Mouse (Mus musculus) brain, embryonic 14.5 days (tissue): ENCODE data around the gene Cdsn. TPM values are rescaled to one million over a fixed set of nuclear protein-coding genes. Genes with fewer than 3 reads are reported as not detected.

Source experiments
- DNase-seq: peaks from one replicate; pipeline ENCODE4 v3.0.0-alpha.2; 2011; ENCODE audit warnings: low read depth
- CTCF ChIP-seq: fragments of 200-500 bp; IDR thresholded peaks from 2 replicates; pipeline ENCODE4 v1.5.1; 2012; ENCODE audit warnings: inconsistent platforms, mild to moderate bottlenecking, moderate library complexity, borderline replicate concordance; ENCODE audit not compliant: insufficient read depth, insufficient read length; ENCODE audit errors: extremely low read depth
- POLR2A ChIP-seq: fragments of 200-500 bp; IDR thresholded peaks from 2 replicates; pipeline ENCODE4 v1.6.1; 2012; ENCODE audit warnings: mild to moderate bottlenecking, inconsistent platforms, borderline replicate concordance; ENCODE audit not compliant: poor library complexity, insufficient read depth, insufficient read length, severe bottlenecking; ENCODE audit errors: extremely low read depth
- polyA plus RNA-seq: library from polyadenylated mRNA; depleted of rRNA; stranded (reverse); fragments of >200 nt; gene quantifications from 2 replicates; pipeline ENCODE4 v1.2.3, GENCODE M21; 2012

Cdsn gene
- polyA plus RNA-seq, 1 experiment, result 0.18 TPM

GRCm38 (mm10) chr17:35543412-35543861, 8.5 kb upstream of the Cdsn start:
- TF ChIP-seq POLR2A, result no peak
- no peak for TF ChIP-seq CTCF
- peak; percentile 51 for DNase-seq

- DNase-seq, result no peak
- TF ChIP-seq POLR2A, result no peak
- TF ChIP-seq CTCF, result no peak
Measured at GRCm38 (mm10) chr17:35544001-35544400, 7.9 kb upstream of the Cdsn start.

DNA sequence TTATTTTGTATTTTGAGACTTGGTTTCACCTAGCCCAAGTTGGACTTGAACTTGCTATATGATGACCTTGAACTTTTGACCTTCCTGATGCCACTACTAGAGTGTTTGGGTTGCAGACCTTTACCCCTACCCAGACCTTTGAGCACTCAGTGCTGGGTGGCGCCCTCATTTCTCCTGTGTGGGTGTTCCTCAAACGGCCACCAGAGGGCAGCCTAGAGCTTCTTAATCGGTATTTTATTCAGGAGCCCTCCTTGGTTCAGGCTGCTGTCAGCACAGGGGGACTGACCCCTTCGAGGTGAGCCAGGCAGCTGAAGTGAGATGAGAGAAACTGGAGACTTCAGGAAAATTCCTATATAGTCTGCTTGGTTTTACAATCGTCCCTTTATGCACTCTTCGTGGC, 7.2 kb upstream of the Cdsn start:
- TF ChIP-seq CTCF (peak; percentile 81), POLR2A (no peak)
- DNase-seq, result peak; percentile 50

DNA sequence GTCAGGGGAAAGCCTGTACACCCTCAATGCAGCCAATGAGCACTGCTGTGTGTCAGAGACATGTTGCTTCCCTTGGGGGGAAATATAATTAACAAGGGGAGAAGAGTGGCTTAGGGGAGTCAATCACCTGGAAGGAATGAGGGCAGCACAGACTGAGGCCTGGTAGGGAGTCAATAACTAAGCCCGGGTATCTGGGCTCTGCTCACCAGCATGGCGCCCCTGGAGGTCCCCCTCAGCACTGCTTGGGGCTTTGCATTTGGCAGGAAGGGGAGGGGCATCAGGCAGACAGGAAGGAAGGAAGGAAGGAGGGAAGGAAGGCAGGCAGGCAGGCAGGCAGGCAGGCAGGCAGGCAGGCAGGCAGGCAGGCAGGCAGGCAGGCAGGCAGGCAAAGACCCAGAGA, 4.5 kb upstream of the Cdsn start:
- TF ChIP-seq POLR2A (no peak), CTCF (0 out of 2 replicates have a peak, but pooled peaks have one; percentile 12)

GRCm38 (mm10) chr17:35548636-35549035, 3.3 kb upstream of the Cdsn start:
- TF ChIP-seq POLR2A (no peak), CTCF (no peak)
- no peak for DNase-seq

More for the DNA sequence above, 4.5 kb upstream of the Cdsn start:
- no peak for DNase-seq

DNA sequence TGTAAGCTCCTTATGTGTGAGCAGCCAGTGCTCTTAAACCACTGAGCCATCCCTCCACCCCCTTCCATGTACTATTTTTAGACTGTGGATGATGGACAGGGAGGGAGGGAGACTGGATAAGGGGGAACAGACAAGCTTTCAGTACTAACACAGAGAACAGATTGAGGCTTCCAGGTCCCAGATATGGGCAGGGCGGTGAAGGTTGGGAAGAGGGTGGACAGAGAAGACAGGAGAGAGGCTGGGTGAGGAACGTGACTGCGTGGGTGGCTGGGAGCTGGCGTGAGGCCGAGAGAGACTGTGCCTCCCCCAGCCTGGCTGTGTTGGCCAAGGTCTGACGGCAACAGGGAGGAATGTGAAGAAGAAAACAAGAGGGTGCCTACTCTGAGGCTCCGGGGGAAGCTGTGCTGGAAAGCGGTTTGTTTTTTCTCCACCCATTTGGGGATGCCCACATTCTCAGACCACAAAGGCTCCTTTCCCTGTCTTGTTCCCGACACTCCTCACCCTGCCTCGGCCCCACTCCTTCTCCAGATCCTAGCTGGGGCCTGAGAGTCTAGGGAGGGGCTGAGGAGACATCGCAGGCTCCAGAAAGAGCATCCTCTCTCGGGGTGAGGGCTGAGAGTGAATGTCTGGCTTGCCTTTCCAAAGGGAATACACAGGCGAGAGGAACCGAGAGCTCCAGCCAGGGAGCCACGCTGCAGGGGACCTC, 2.3 kb upstream of the Cdsn start:
- TF ChIP-seq POLR2A (no peak), CTCF (no peak)
- DNase-seq, result peak; percentile 67

- no peak for TF ChIP-seq CTCF
- no peak for TF ChIP-seq POLR2A
- DNase-seq, result no peak
Measured at GRCm38 (mm10) chr17:35550143-35550494, 1.8 kb upstream of the Cdsn start.

- no peak for DNase-seq
- TF ChIP-seq CTCF (no peak), POLR2A (no peak)
Measured at GRCm38 (mm10) chr17:35550871-35551270, 1.1 kb upstream of the Cdsn start.

DNA sequence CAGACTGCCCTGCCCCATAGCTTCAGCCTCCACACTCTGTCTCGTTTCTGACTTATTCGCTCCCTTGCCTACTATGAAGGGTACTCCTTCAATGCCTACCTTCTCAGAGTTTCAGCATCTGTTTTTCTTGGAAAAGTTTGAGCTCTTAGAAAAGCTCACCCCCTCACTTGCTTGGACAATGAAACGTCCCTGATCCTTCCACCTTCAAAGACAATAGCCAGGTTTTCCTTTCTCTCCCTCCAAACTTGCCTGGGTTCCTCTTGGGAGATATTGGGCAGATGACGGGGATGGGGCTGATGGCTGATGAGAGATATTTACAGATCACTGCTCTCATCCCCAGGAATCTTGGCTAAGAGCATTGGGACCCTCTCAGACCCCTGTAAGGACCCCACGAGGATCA, 2.4 kb downstream of the Cdsn start:
- no peak for TF ChIP-seq CTCF
- TF ChIP-seq POLR2A, result no peak
- DNase-seq, result no peak

- no peak for DNase-seq
- TF ChIP-seq POLR2A (no peak), CTCF (no peak)
Measured at GRCm38 (mm10) chr17:35554761-35555397, 3.0 kb downstream of the Cdsn start.

DNA sequence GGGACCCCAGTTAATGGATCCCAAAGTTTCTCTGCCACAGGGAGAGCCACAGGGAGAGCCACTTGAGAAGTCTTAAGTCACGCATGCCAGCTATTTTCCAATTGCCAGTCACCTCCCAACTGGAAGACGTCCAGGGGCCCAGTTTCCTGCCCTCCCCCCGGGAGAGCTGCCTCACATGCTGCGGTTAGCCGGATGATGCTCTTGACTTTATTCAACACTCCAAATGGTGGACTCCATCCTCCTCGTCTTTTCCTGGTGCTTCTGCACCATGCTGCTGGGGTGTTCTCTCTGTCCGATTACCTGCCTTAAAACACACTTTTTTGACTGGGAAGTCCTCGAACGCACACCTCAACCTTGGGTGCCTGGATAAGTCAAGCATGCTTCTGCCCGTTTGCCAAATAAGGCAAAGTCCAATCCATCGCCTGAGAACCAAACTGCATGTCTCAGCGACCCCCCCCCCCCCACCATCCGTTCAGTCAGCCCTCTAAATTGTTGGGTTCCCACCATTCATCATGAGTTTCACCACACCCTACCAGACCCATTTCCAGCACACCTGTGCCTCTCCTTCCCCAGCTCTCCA, 4.3 kb downstream of the Cdsn start:
- no peak for DNase-seq
- TF ChIP-seq CTCF (no peak), POLR2A (no peak)

DNA sequence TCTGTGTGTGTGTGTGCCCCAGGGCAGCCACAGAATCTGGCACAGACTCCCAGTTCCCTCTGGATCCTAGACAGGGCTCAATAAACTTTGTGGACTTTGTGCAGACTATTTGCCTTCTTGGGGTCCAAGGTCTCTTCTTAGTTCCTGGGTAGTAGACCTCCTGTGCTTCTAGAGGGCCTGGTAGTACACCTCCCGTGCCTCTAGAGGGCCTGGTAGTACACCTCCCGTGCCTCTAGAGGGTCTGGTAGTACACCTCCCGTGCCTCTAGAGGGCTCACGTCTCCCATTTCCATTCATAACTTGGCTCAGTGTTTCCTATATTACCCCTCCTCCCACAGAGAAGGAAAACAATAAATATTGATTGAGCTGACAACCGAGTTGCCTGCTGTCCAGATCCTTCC, 4.9 kb downstream of the Cdsn start:
- TF ChIP-seq CTCF (peak; percentile 72), POLR2A (no peak)
- DNase-seq, result peak; percentile 55

DNA sequence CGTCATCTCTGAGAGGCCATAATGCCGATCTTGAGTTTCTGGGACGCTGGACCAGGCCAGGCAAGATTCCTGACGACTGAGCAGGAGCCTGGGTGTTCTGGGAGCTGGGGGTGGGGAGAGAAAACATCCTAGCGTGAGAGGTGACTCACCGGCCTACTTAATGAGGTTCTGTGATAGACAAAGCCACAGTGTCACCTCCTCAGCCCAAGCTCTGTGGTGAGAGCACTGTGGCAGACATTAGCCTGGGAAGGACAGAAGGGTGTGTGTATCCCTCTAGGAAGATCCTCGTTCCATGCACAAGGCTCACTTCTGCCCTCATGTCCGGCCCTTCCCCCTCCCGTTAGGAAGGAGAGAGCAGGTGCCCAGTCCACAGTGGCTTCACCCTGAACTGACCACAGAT, 5.4 kb downstream of the Cdsn start:
- TF ChIP-seq CTCF (no peak), POLR2A (no peak)

More for the DNA sequence above, 5.4 kb downstream of the Cdsn start:
- no peak for DNase-seq
